Mouse (Mus musculus) layer of hippocampus, adult 18-20 months (tissue): ENCODE results near the gene Usf1. TPM values are rescaled to one million over a fixed set of nuclear protein-coding genes. Genes with fewer than 3 reads are reported as not detected.

ENCODE experiments used
- DNase-seq, 2 experiments: peaks; one replicate each; pipeline ENCODE4 v3.0.0; 2022; ENCODE audit warnings: low spot score in 2 of 2
- total RNA-seq, 2 experiments: library from RNA; stranded (reverse); gene quantifications; 2 replicates each; pipeline ENCODE4 v1.2.3; 2021

The Usf1 gene
- total RNA-seq, 2 experiments from 2014 or later, result 133 to 142 TPM

DNA sequence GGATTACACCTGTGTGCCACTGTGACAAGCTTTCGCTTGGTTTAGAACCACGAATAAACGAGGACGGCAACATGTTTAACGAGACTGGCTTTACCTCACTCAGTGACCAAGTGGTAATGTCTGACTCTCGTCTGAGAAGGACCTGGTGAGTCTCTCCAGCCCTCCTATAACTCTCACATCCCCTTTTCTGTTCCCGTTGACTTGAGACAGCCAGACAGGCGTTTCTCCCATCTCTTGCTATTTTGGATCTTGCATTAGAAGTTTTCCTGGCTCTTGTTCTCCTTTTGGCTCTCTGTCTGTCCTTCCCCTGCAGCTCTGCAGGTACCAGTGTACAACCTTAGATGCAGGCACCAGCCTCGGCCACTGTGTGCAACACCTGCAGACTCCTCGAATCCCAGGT is 39.9 kb downstream of the Usf1 start:
- DNase-seq, result no peak

DNA sequence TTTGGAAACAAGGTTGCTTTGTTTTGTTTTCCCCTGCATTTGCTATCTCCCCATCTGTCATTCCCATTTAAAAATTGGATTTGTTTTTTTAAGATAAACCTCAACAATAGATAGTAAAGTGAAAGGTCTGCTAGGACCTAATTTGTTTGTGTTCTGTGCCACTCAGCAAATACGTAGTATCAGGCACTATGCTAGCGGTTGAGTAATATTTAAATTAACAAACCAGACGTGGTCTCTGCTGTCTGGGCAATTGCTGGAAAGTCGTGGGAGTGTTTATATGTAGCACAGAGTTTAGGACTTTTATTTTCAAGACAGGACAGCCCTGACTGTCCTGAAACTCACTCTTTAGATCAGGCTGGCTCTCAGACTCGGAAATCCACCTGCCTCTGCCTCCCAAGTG is 41.4 kb downstream of the Usf1 start:
- DNase-seq, result no peak

DNA sequence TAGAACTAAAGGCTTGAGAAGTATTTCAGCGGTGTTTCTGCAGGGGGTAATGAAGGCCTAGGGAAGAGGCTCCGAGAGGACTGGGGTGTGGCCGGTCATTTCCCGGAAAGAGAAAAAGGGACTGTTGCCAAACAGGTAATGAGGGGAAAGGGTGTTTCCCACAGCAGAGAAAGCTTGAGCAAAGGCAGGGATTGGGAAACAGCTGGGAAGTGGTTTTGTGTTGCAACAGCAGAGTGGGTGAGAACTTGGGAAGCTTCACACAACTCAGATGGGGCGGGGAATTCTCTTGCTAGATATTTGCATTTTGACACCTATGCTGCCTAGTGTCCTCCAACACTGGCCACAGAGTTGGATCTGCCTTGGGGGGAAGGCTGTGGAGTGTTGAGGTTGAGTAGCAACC is 41.8 kb downstream of the Usf1 start:
- DNase-seq, result no peak

GRCm38 (mm10) chr1:171454926-171455325 is 43.8 kb downstream of the Usf1 start:
- DNase-seq, result no peak

DNA sequence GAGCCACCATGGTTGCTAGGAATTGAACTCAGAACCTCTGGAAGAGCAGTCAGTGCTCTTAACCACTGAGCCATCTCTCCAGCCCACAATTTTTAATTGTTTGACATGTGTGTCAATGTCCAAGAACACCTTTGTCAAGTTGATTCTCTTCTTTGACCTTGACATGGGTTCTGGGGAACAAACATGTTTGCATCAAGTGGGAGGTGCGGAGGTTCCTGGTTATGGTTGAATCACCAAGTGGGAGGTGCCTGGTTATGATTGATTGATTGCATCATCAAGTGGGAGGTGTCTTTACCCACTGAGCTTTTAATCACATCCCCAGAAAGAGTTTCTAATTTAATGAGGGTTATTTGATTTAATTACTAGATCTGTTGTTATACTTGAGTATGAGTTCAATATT is 46.5 kb downstream of the Usf1 start:
- no peak for DNase-seq

DNA sequence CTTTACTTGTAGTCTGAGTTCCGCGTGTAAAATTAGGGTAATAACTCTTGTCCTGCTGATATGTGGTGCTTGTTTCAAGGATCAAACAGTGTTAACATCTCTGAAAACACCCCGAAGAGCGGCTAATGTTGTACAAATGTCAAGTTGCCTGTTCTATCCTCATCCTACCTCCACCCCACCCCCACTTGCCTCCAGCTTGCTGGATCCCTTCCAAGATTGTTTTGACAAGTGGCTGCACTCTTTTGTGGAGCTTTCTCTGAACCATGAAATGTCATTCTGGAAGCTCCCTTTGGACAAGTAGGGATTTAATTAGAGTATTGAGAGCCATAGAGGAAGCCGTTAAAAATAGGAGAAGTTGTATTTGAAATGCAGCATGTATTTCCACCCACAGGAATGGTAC is 48.7 kb downstream of the Usf1 start:
- no peak for DNase-seq

DNA sequence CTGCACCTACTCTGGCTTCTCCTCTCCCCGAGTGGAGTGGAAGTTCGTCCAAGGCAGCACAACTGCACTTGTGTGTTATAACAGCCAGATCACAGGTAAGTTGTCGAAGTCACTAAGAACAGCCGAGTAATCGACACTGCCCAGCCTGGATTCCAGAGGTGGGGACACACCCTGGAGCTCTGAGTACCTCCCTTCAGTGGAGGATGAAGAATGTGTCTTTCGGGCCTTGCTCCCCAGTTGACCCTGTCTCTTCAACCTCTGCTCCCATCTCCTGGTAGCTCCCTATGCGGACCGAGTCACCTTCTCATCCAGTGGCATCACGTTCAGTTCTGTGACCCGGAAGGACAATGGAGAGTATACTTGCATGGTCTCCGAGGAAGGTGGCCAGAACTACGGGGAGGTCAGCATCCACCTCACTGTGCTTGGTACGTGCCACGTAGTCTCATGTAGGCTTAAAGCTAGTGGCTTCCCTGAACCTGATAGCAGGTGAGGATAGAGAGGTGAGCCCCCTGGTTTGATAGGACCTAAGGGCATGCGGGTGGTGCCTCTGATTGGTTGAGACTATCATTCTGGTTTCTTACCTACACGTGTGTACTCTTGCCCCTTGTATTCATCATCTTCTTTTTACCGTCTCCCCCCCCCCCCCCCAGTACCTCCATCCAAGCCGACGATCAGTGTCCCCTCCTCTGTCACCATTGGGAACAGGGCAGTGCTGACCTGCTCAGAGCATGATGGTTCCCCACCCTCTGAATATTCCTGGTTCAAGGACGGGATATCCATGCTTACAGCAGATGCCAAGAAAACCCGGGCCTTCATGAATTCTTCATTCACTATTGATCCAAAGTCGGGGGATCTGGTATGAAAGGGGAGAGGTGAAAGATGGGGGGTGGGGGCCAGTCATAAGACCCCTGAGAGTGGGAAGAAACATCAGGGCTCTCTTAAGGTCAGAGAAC is 49.7 kb downstream of the Usf1 start:
- DNase-seq, result no peak

DNA sequence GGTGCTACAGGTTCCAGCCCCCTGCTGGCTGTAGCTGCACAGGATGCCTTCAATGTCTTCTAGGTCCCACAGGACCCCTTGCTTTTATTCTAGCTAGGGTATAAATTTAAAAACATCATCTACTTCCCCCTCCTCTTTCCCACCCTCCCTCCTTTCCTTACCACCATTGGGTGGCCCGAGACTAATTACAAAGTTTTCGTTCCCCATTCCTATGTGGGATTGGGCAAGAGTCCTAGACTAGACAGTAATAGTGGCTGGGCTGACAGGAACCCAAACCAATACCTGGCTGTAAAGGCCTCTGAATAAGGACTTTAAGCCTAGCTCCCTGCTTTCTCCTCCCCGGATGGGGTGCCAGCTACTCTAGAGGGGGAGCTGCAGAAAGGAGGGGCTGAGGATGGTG is 52.0 kb downstream of the Usf1 start:
- DNase-seq, result no peak

- DNase-seq, result no peak
Measured at GRCm38 (mm10) chr1:171465749-171466412, 54.8 kb downstream of the Usf1 start.

DNA sequence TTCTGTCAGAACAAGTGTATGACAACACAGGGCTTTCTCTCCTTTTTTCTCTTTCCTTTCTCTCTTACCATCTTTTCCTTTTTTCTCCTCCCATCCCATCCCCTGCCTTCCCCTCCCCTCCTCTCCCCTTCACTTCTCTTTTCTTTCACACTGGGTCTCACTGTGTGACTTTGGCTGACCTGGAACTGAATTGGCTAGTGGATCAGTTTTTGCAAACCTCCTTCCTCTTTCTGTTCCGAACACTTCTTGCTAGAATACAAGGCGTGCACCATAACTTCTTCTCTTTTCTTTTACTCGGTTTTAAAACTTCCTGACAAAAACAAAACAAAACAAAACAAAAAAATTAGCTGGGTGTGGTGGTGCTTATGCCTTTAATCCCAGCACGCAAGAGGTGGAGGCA is 55.5 kb downstream of the Usf1 start:
- no peak for DNase-seq

Other genes starting within 250 kb of the Usf1 start
- 10 to 100 TPM; 47.5 to 47.7 TPM for gene Pcp4l1, start 215.0 kb upstream of the Usf1 start, total RNA-seq
- gene Nr1i3, start 197.3 kb upstream of the Usf1 start, total RNA-seq, result under 1 TPM in 1 of 2 experiments, not detected in 1; 0.17 TPM
- 10 to 100 TPM; 71.6 to 77.6 TPM for gene Tomm40l, start 188.8 kb upstream of the Usf1 start, total RNA-seq
- 1 to 10 TPM; 2.2 to 3.1 TPM for gene Apoa2, start 186.3 kb upstream of the Usf1 start, total RNA-seq
- gene Fcer1g, start 176.9 kb upstream of the Usf1 start, total RNA-seq, result 10 to 100 TPM; 16.3 to 20.8 TPM
- gene Adamts4, start 160.9 kb upstream of the Usf1 start, total RNA-seq, result 10 to 100 TPM; 10.9 to 11.9 TPM
- gene Ndufs2, start 159.9 kb upstream of the Usf1 start, total RNA-seq, result 100 to 1,000 TPM; 270 to 277 TPM
- gene B4galt3, start 141.0 kb upstream of the Usf1 start, total RNA-seq, result 10 to 100 TPM; 71.0 to 71.4 TPM
- gene Ppox, start 130.1 kb upstream of the Usf1 start, total RNA-seq, result 10 to 100 TPM; 23.2 to 25.3 TPM
- gene Usp21, start 123.3 kb upstream of the Usf1 start, total RNA-seq, result 10 to 100 TPM; 60.9 to 61.3 TPM
- gene Ufc1, start 116.3 kb upstream of the Usf1 start, total RNA-seq, result 100 to 1,000 TPM in 1 of 2 experiments, 10 to 100 TPM in 1; 99.7 to 108 TPM
- gene Dedd, start 82.2 kb upstream of the Usf1 start, total RNA-seq, result 10 to 100 TPM; 40.1 to 40.5 TPM
- 10 to 100 TPM; 40.9 to 41.5 TPM for gene Nit1, start 65.7 kb upstream of the Usf1 start, total RNA-seq
- 100 to 1,000 TPM; 177 to 190 TPM for gene Pfdn2, start 65.6 kb upstream of the Usf1 start, total RNA-seq
- 1 to 10 TPM; 6.0 to 6.1 TPM for gene Klhdc9, start 50.5 kb upstream of the Usf1 start, total RNA-seq
- gene Nectin4, start 41.2 kb upstream of the Usf1 start, total RNA-seq, result 1 to 10 TPM; 6.3 to 6.7 TPM
- gene Arhgap30, start 22.4 kb upstream of the Usf1 start, total RNA-seq, result 1 to 10 TPM; 1.9 TPM
- 1 to 10 TPM; 3.9 to 7.1 TPM for gene Tstd1, start 7.6 kb downstream of the Usf1 start, total RNA-seq
- gene F11r, start 26.2 kb downstream of the Usf1 start, total RNA-seq, result 1 to 10 TPM; 4.4 to 5.6 TPM
- 1 to 10 TPM; 6.9 to 7.3 TPM for gene Alyref2, start 92.2 kb downstream of the Usf1 start, total RNA-seq
- not detected for gene Itln1, start 124.0 kb downstream of the Usf1 start, total RNA-seq
- not detected for gene Cd244a, start 147.9 kb downstream of the Usf1 start, total RNA-seq
- gene Ly9, start 196.1 kb downstream of the Usf1 start, total RNA-seq, result under 1 TPM; 0.15 to 0.20 TPM
- not detected for gene Slamf7, start 241.7 kb downstream of the Usf1 start, total RNA-seq